Mouse (Mus musculus) limb, embryonic 14.5 days (tissue): ENCODE data around the gene 4930447C04Rik. TPM values are rescaled to one million over a fixed set of nuclear protein-coding genes. Genes with fewer than 3 reads are reported as not detected.

Experiments
- ATAC-seq: fragments of 200-750 bp; cut with Nextera tagmentation; 2 replicates; pipeline ENCODE4 v1.8.0; 2017; ENCODE audit warnings: low read depth, moderate number of reproducible peaks, moderate TSS enrichment; ENCODE audit not compliant: low FRiP score
- DNase-seq: peaks from one replicate; pipeline ENCODE4 v3.0.0-alpha.2; 2015; ENCODE audit warnings: low spot score
- H3K27ac ChIP-seq: fragments of 300-500 bp; sonication (generic); replicated peaks from 2 replicates; pipeline ENCODE4 v1.5.1; 2014; ENCODE audit warnings: low read depth, mild to moderate bottlenecking, low read length, moderate library complexity, mixed read lengths
- H3K27me3 ChIP-seq: fragments of 300-500 bp; sonication (generic); 2 replicates; pipeline ENCODE4 v1.6.1; 2014; ENCODE audit warnings: low read length, mixed read lengths; ENCODE audit not compliant: control insufficient read depth, insufficient read depth
- H3K36me3 ChIP-seq: fragments of 300-500 bp; sonication (generic); 2 replicates; pipeline ENCODE4 v1.6.1; 2014; ENCODE audit warnings: mild to moderate bottlenecking, low read length, moderate library complexity, mixed read lengths; ENCODE audit not compliant: control insufficient read depth, insufficient read depth
- H3K4me1 ChIP-seq: fragments of 300-500 bp; sonication (generic); 2 replicates; pipeline ENCODE4 v1.6.1; 2014; ENCODE audit warnings: antibody characterized with exemption, low read length, mixed read lengths; ENCODE audit not compliant: control insufficient read depth, insufficient read depth
- H3K4me2 ChIP-seq: fragments of 300-500 bp; sonication (generic); replicated peaks from 2 replicates; pipeline ENCODE4 v1.6.1; 2014; ENCODE audit warnings: low read depth, mild to moderate bottlenecking, low read length, moderate library complexity; ENCODE audit not compliant: severe bottlenecking
- H3K4me3 ChIP-seq: fragments of 300-500 bp; sonication (generic); replicated peaks from 2 replicates; pipeline ENCODE4 v1.5.1; 2014; ENCODE audit warnings: low read length
- H3K9ac ChIP-seq: fragments of 300-500 bp; sonication (generic); 2 replicates; pipeline ENCODE4 v1.6.1; 2014; ENCODE audit warnings: mild to moderate bottlenecking, low read depth, low read length, moderate library complexity; ENCODE audit not compliant: severe bottlenecking
- H3K9me3 ChIP-seq: fragments of 300-500 bp; sonication (generic); 2 replicates; pipeline ENCODE4 v1.6.1; 2016; ENCODE audit warnings: low read length; ENCODE audit not compliant: control insufficient read depth
- POLR2A ChIP-seq: fragments of 200-500 bp; IDR thresholded peaks from 2 replicates; pipeline ENCODE4 v1.8.0; 2012; ENCODE audit warnings: inconsistent platforms, mild to moderate bottlenecking, moderate library complexity, borderline replicate concordance; ENCODE audit not compliant: insufficient read depth, insufficient read length; ENCODE audit errors: extremely low read depth
- WGBS: fragments of 180-500 bp; shearing (Covaris S2); extraction: QIAGEN DNeasy Blood & Tissue Kit; methylation state at CpG from one replicate; pipeline ENCODE4 v1.1.7; 2014; 5-methylcytosine and 5-hydroxymethylcytosine counted together
- polyA plus RNA-seq, 2 experiments: library from polyadenylated mRNA; depleted of rRNA in 1 of 2; stranded (reverse) in 1 of 2; unstranded in 1 of 2; fragments of >200 nt; fragmentation: Nextera tagmentation in 1 of 2; extraction: Ambion mirVana in 1 of 2; gene quantifications; 2 replicates each; pipeline versions ENCODE4 v1.2.1 to v1.2.3; 2012 to 2014

4930447C04Rik gene
- polyA plus RNA-seq, 2 experiments = 3.2 to 15.7 TPM

DNA sequence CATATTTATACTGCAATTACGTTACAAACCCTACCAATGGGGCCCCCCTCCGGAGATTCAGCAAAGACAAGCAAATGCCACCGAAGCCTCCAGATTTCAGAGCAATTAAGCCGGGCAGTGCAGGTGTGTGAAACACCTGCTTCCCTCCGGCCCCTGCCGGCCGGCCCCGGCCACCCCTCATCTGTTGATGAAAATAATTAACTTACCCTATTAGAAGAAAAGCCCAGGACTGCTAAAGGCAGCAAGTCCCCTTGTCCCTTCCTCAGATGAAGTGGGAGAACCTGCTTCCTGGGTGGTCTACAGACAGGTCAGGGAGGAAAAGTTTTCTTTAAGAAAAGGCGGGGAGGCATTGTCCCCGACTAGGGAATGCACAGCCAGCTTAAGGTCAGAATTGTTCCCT, 94.6 kb downstream of the 4930447C04Rik start:
- no peaks in the 10 kb centered on the region for H3K9me3 ChIP-seq
- H3K4me1 ChIP-seq = no peaks in the 10 kb centered on the region
- H3K27me3 ChIP-seq = peaks cover 16% of the 10 kb centered on the region
- no peak for ATAC-seq
- no peak overlapping the region for H3K4me2 ChIP-seq
- no peaks in the 10 kb centered on the region for H3K36me3 ChIP-seq
- 22% methylated on average over 10 of the region's 10 CpGs for WGBS
- DNase-seq = no peak
- H3K27ac ChIP-seq = no peak overlapping the region
- H3K9ac ChIP-seq = no peak overlapping the region
- no peak overlapping the region for H3K4me3 ChIP-seq
- no peak for TF ChIP-seq POLR2A

DNA sequence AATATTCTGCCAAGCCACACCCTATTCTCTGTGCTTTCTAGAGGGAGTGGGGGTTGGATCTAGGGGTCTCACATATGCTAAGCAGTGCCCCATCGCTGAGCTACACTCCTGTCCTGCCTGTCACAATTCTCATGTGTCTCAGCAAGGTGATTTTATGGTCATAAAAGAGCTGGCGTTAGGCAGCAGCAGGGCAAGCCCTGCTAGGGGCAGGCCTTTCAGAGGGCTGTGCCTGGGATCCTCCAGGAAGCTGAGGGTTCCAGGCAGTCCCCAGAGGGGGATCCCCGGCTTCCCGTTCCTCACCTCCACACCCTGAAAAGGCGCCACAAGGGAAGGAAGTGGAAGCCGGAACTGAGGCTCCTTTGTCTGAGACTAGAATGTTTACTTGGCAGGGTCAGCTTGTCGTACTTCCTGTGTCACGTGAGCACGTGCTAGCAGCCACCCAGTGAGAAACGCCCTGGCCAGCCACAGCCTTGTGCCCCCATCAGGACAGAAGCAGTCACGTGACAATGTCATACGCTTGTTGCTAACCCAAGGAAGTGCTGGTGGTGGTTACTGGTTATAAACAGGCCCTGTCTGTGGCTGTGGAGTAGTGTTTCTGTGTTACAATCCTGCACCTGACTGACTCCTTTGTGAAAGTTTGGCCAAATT, 96.5 kb downstream of the 4930447C04Rik start:
- peak; percentile 84 for ATAC-seq
- DNase-seq = peak; percentile 63
- Histone ChIP-seq H3K27ac (no peak overlapping the region), H3K27me3 (peaks cover 16% of the 10 kb centered on the region), H3K9me3 (no peaks in the 10 kb centered on the region), H3K36me3 (no peaks in the 10 kb centered on the region), H3K4me3 (peak overlapping the region; percentile 18; the same call in 1 of the 2 replicates), H3K9ac (peak overlapping the region; percentile 31; the same call in 1 of the 2 replicates), H3K4me2 (peak overlapping the region; percentile 41), H3K4me1 (no peaks in the 10 kb centered on the region)
- 0 out of 2 replicates have a peak, but pooled peaks have one; percentile 33 for TF ChIP-seq POLR2A
- WGBS = 21% methylated on average over 12 of the region's 12 CpGs

DNA sequence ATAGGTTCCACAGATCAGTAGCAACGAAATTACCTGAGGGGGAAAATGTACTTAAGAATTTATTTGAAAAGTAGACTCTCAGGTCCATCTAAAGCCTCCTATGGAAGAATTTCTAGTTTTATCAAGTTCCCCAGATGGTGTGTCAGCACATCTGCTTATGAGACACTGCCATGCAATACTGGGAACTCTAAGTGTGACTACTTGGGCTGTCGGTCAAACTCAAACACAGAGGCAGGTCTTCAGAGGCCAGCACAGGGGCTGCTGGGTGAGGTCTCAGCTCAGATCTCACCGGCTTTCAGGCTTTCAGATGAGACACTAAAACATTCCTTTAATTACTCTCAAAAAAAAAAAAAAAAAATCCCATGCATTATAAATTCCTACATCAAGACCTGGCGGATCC, 97.0 kb downstream of the 4930447C04Rik start:
- H3K9me3 ChIP-seq = no peaks in the 10 kb centered on the region
- peaks cover 16% of the 10 kb centered on the region for H3K27me3 ChIP-seq
- TF ChIP-seq POLR2A = no peak
- 74% methylated on average over 4 of the region's 4 CpGs for WGBS
- H3K4me1 ChIP-seq = no peaks in the 10 kb centered on the region
- H3K36me3 ChIP-seq = no peaks in the 10 kb centered on the region
- no peak overlapping the region for H3K9ac ChIP-seq
- no peak for DNase-seq
- no peak overlapping the region for H3K27ac ChIP-seq
- no peak for ATAC-seq
- H3K4me2 ChIP-seq = peak overlapping the region; percentile 41; the same call in 1 of the 2 replicates
- H3K4me3 ChIP-seq = no peak overlapping the region

DNA sequence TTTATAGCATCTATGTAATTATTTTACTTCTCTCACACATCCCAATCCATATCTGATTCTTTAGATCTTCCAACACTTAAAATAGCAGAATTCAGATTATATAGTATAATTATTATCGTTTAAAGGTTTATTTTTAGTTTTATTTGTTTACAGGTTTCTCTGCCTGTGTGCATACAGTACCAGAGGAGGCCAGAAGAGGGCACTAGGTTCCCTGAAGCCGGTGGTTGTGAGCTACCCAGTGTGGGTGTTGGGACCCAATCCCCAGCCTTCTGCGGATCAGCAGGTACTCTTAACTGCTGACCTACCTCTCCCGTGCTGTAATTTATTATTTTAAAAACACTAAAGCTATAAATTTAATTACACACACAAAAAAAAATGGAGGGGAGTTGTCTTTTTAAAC, 97.4 kb downstream of the 4930447C04Rik start:
- no peak overlapping the region for H3K4me2 ChIP-seq
- ATAC-seq (no peak), DNase-seq (no peak)
- peaks cover 16% of the 10 kb centered on the region for H3K27me3 ChIP-seq
- 89% methylated on average over 4 of the region's 4 CpGs for WGBS
- no peak for TF ChIP-seq POLR2A
- H3K36me3 ChIP-seq = no peaks in the 10 kb centered on the region
- no peak overlapping the region for H3K4me3 ChIP-seq
- H3K27ac ChIP-seq = no peak overlapping the region
- no peak overlapping the region for H3K9ac ChIP-seq
- H3K9me3 ChIP-seq = no peaks in the 10 kb centered on the region
- H3K4me1 ChIP-seq = no peaks in the 10 kb centered on the region

DNA sequence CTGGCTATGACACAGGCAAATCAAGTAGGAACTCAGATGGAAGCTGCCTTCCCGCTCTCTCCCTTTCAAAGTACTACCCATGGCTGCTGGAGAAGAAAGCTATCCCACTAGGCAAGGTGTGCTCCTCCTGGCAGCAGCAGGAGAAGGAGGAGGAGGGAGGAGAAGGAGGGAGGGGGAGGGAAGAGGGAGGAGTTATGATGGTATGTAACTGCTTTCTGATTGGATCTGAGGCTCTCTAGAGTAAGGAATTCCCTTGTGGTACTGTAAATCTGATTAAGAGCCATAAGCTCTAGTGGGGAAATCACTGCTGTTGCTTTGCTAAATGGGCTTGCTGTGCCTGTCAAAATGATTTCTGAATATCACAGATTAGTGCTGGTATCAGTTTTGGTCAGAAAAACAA, 99.1 kb downstream of the 4930447C04Rik start:
- peaks cover 11% of the 10 kb centered on the region; the same call in 1 of the 2 replicates for H3K27me3 ChIP-seq
- 90% methylated on average over 1 of the region's 1 CpGs for WGBS
- no peak for TF ChIP-seq POLR2A
- no peak for ATAC-seq
- no peak overlapping the region for H3K9ac ChIP-seq
- H3K4me3 ChIP-seq = no peak overlapping the region
- H3K4me1 ChIP-seq = no peaks in the 10 kb centered on the region
- H3K4me2 ChIP-seq = no peak overlapping the region
- no peak for DNase-seq
- no peak overlapping the region for H3K27ac ChIP-seq
- no peaks in the 10 kb centered on the region for H3K9me3 ChIP-seq
- no peaks in the 10 kb centered on the region for H3K36me3 ChIP-seq
